11 mouse cellular contexts compared by ENCODE assay signal in genomic region chr15:42100730-42101129, GRCm38 (mm10).
DNase-seq lines count a peak whose midpoint lies in the region; ATAC-seq and TF ChIP-seq lines count a peak whose summit lies in the region.
"Had no signal": no experiment of that assay in that cellular context is flagged by ENCODE, and none has a peak within 500 bp of the region (broad histone marks: within the 10 kb centered on the region; RNA-seq: fewer than 3 reads in every experiment).

No protein-coding gene starts in this region.

- TF ChIP-seq CTCF in lung, embryonic 14.5 days (IDR thresholded peaks at IDR 0.05; ENCODE audit: low read depth), result no peak
- no peak for TF ChIP-seq CTCF in lung, postnatal 0 days (IDR thresholded peaks at IDR 0.05)
- TF ChIP-seq CTCF in heart, postnatal 0 days (IDR thresholded peaks at IDR 0.05; ENCODE audit: low read depth), result no peak

- H3K27me3 ChIP-seq in lung, embryonic 14.5 days (ENCODE audit: insufficient read depth, low read length), result no peaks in the 10 kb centered on the region
- no peaks in the 10 kb centered on the region for H3K27me3 ChIP-seq in lung, postnatal 0 days (replicated peaks; ENCODE audit: insufficient read depth, low read length)
- H3K27me3 ChIP-seq in heart, postnatal 0 days (ENCODE audit: control insufficient read depth, insufficient read depth, low read length), result no peaks in the 10 kb centered on the region

- 27% methylated on average over 2 of the region's 2 CpGs for WGBS in lung, embryonic 14.5 days
- WGBS in lung, postnatal 0 days, result 33% methylated on average over 2 of the region's 2 CpGs
- 5% methylated on average over 2 of the region's 2 CpGs for WGBS in heart, postnatal 0 days

- H3K4me2 ChIP-seq in lung, embryonic 14.5 days, result no peak overlapping the region
- H3K4me2 ChIP-seq in lung, postnatal 0 days (replicated peaks; ENCODE audit: low read depth, low read length), result no peak overlapping the region
- no peak overlapping the region for H3K4me2 ChIP-seq in heart, postnatal 0 days (ENCODE audit: low read depth, low read length)

- H3K9ac ChIP-seq in lung, embryonic 14.5 days, result no peak overlapping the region
- no peak overlapping the region for H3K9ac ChIP-seq in lung, postnatal 0 days (replicated peaks; ENCODE audit: low read depth)
- H3K9ac ChIP-seq in heart, postnatal 0 days (replicated peaks; ENCODE audit: low read depth, low read length), result no peak overlapping the region

- ATAC-seq in lung, embryonic 14.5 days (ENCODE audit: insufficient read depth), result no peak
- no peak for ATAC-seq in lung, postnatal 0 days
- ATAC-seq in heart, postnatal 0 days (ENCODE audit: insufficient read depth, low read depth), result no peak

- no peaks in the 10 kb centered on the region for H3K36me3 ChIP-seq in lung, embryonic 14.5 days (ENCODE audit: insufficient read depth)
- no peaks in the 10 kb centered on the region for H3K36me3 ChIP-seq in lung, postnatal 0 days (ENCODE audit: insufficient read depth, low read length)
- no peaks in the 10 kb centered on the region for H3K36me3 ChIP-seq in heart, postnatal 0 days (replicated peaks; ENCODE audit: control insufficient read depth, insufficient read depth, low read length)

- no peaks in the 10 kb centered on the region for H3K4me1 ChIP-seq in lung, embryonic 14.5 days (ENCODE audit: insufficient read depth)
- no peaks in the 10 kb centered on the region for H3K4me1 ChIP-seq in lung, postnatal 0 days (ENCODE audit: insufficient read depth, low read depth, low read length)
- no peaks in the 10 kb centered on the region for H3K4me1 ChIP-seq in heart, postnatal 0 days (ENCODE audit: control insufficient read depth, insufficient read depth)

- no peak overlapping the region for H3K27ac ChIP-seq in lung, embryonic 14.5 days (ENCODE audit: low read depth)
- H3K27ac ChIP-seq in lung, postnatal 0 days (ENCODE audit: low read length), result no peak overlapping the region
- H3K27ac ChIP-seq in heart, postnatal 0 days (ENCODE audit: low read depth), result no peak overlapping the region
- H3K27ac ChIP-seq: layer of hippocampus, adult 2 months had no signal

- no peak for TF ChIP-seq EP300 in lung, postnatal 0 days (IDR thresholded peaks at IDR 0.05)
- TF ChIP-seq EP300 in heart, postnatal 0 days (IDR thresholded peaks at IDR 0.05; ENCODE audit: low read depth), result no peak

- H3K9me3 ChIP-seq in lung, embryonic 14.5 days (ENCODE audit: low read depth, low read length), result no peaks in the 10 kb centered on the region
- no peaks in the 10 kb centered on the region for H3K9me3 ChIP-seq in lung, postnatal 0 days (ENCODE audit: low read length)
- H3K9me3 ChIP-seq in heart, postnatal 0 days (replicated peaks; ENCODE audit: control insufficient read depth, low read length), result no peaks in the 10 kb centered on the region

- no peak overlapping the region for H3K4me3 ChIP-seq in lung, embryonic 14.5 days (ENCODE audit: low read depth, low read length)
- no peak overlapping the region for H3K4me3 ChIP-seq in lung, postnatal 0 days (ENCODE audit: low read depth, low read length)
- H3K4me3 ChIP-seq in heart, postnatal 0 days (ENCODE audit: low read depth, low read length), result no peak overlapping the region
- H3K4me3 ChIP-seq: layer of hippocampus, adult 2 months; myocyte had no signal

- peak; percentile 33 for DNase-seq in embryo, embryonic 10 days (ENCODE audit: low spot score)
- no peak for DNase-seq in embryo, embryonic 9.5 days (ENCODE audit: extremely low spot score)
- peak; percentile 17 for DNase-seq in lung, embryonic 14.5 days
- DNase-seq in lung, postnatal 0 days (ENCODE audit: low spot score), result no peak
- DNase-seq in heart, postnatal 0 days (ENCODE audit: low spot score), result peak; percentile 38
- DNase-seq in thymus, postnatal 0 days (ENCODE audit: low spot score), result peak; percentile 84
- DNase-seq in natural killer cell, adult 2 months (ENCODE audit: low spot score in 2 of 2), result no peak
- no peak for DNase-seq in spleen, postnatal 36 days (ENCODE audit: low spot score in 2 of 2)
- DNase-seq: lung, adult 18-20 months had no signal

Comparison
In these comparisons a context has a peak if more than half of its experiments do, and no peak if none do; other contexts are left out.
1. DNase-seq: peak in embryo, embryonic 10 days (single experiment), lung, embryonic 14.5 days (single experiment), heart, postnatal 0 days (single experiment) and thymus, postnatal 0 days (single experiment); none in embryo, embryonic 9.5 days (single experiment), lung, postnatal 0 days (single experiment), natural killer cell, adult 2 months (0 of 2) and spleen, postnatal 36 days (0 of 2).